14 mouse cellular contexts compared by ENCODE assay signal in genomic region chr1:79874741-79875140, GRCm38 (mm10).
"Had no signal": no experiment of that assay in that cellular context is flagged by ENCODE, and none has a peak within 500 bp of the region (broad histone marks: within the 10 kb centered on the region; RNA-seq: fewer than 3 reads in every experiment).

No protein-coding gene starts in this region.

- H3K4me1 ChIP-seq: liver, embryonic 15.5 days; stomach, embryonic 15.5 days had no signal

- H3K36me3 ChIP-seq: limb, embryonic 10.5 days; liver, embryonic 15.5 days; midbrain, embryonic 13.5 days; neural tube, embryonic 15.5 days; stomach, embryonic 15.5 days had no signal

- H3K4me3 ChIP-seq: left cerebral cortex, adult 2 months; limb, embryonic 10.5 days; liver, embryonic 15.5 days; midbrain, embryonic 13.5 days; neural tube, embryonic 15.5 days; stomach, embryonic 15.5 days had no signal

- H3K27me3 ChIP-seq: liver, embryonic 15.5 days; midbrain, embryonic 13.5 days; neural tube, embryonic 15.5 days; stomach, embryonic 15.5 days had no signal

- H3K9me3 ChIP-seq: limb, embryonic 10.5 days; liver, embryonic 15.5 days; midbrain, embryonic 13.5 days; neural tube, embryonic 15.5 days; stomach, embryonic 15.5 days had no signal

- H3K4me2 ChIP-seq: liver, embryonic 11.5 days; liver, embryonic 15.5 days; midbrain, embryonic 13.5 days; neural tube, embryonic 15.5 days; stomach, embryonic 15.5 days had no signal

- ATAC-seq: midbrain, embryonic 13.5 days had no signal

- H3K9ac ChIP-seq: liver, embryonic 15.5 days; midbrain, embryonic 13.5 days; neural tube, embryonic 15.5 days; stomach, embryonic 15.5 days had no signal

- H3K27ac ChIP-seq: left cerebral cortex, adult 2 months; limb, embryonic 10.5 days; liver, embryonic 15.5 days; midbrain, embryonic 13.5 days; neural tube, embryonic 15.5 days; stomach, embryonic 15.5 days had no signal

- DNase-seq: kidney, adult 11 months; kidney, adult 9 months; kidney, postnatal 14 days; lung, adult 2 months; lung, postnatal 14 days; right cerebral cortex, postnatal 4 days; thymus, postnatal 4 days had no signal
